In the genomic region with DNA sequence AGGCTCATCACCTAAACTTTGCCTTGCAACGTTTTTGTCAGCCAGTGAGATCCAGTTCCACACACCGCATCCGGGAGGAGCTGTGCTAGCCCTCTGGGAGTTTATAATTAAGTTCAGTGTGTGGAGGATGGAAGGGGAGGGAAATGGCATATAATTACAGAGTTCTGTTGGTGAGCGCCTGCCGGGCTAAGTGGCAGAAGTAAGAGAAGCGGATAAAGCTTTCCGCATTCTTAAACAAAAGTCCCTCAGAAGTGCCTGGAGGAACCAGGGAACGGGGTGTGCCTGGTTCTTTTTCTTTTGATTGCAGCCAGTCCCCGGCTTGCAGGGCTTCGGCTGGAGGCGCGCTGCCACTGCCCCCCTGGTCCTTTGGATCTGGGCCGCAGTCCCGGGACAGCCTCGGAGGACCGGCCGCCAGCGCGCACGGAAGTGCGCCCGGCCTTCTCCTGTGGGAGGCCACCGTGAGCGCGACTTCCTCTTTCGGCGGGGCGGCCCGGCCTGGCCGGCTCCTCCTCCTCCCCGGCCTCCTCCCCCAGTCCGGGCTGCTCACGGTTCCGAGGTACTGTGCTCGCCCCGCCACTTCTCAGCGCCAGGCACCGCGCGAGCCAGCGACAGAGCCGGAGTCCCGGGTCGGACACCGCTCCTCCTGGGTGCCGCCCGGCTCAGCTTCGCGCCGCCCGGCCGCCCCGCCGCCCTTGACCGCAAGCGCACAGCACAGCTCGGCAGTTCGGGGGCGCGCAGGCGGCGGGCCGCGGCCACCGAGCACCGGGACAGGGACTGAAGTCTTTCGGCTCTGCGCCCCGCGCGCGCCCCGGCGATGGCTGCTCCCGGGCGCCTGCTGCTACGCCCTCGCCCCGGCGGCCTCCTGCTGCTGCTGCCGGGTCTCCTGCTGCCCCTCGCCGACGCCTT, we compare ENCODE assay signal across 8 mouse cellular contexts. TPM values are rescaled to one million over a fixed set of nuclear protein-coding genes. Genes with fewer than 3 reads are reported as not detected.
A peak's percentile ranks its signal among the peaks of the same experiment; 100 is the strongest.
DNase-seq lines count a peak whose midpoint lies in the region; ATAC-seq lines count a peak whose summit lies in the region.

A gene (plus strand): TSS at position 477 of the 906 bp plus-strand sequence.

- peak; percentile 91 for ATAC-seq in common myeloid progenitor, adult 5-6 weeks (replicated peaks; ENCODE audit: low read depth, poor library complexity, severe bottlenecking)
- peak; percentile 74 for ATAC-seq in inflammation-experienced regulatory T-cells, adult 6 months
- peak; percentile 92 for ATAC-seq in megakaryocyte, adult 5-6 weeks (ENCODE audit: poor library complexity, severe bottlenecking)

- DNase-seq in ZHBTc4 (ENCODE audit: low read depth, low spot score) = peak; percentile 91
- DNase-seq in gastrocnemius, postnatal 25 days = peak; percentile 96
- peak; percentile 65 to 87 for DNase-seq in left cerebral cortex, adult 9 months (ENCODE audit: low spot score in 2 of 2)
- peak; percentile 92 for DNase-seq in right cerebral cortex, adult 18-20 months
- DNase-seq in urinary bladder, adult 2 months (ENCODE audit: low spot score) = peak; percentile 99

RNA-seq across cellular contexts. Expression of the gene that starts here (rescaled TPM):
- total RNA-seq in common myeloid progenitor, adult 5-6 weeks (2017) = 11.5 and 14.4 TPM in 2 replicates
- 10 to 100 TPM; 44.2 to 45.6 TPM for total RNA-seq in gastrocnemius, postnatal 25 days (2021)
- polyA plus RNA-seq in inflammation-experienced regulatory T-cells, adult 6 months (2017; shearing (Covaris generic)) = 10 to 100 TPM; 63.4 to 80.2 (median 77.9) TPM
- 36.2 and 37.9 TPM in 2 replicates for total RNA-seq in megakaryocyte, adult 5-6 weeks (2015)
- 23.8 and 51.5 TPM in 2 replicates for total RNA-seq in megakaryocyte, adult 5-6 weeks (2017)
- 62.6 and 68.4 TPM in 2 replicates for polyA plus RNA-seq in urinary bladder, adult 2 months (2012; rRNA removed)

Comparison
In these comparisons a context has a peak if more than half of its experiments do, and no peak if none do; other contexts are left out.
1. Peak in every context shown above with its lines: DNase-seq and ATAC-seq.